Mouse (Mus musculus): ENCODE results near the gene Tph1.

Gene Tph1

GRCm38 (mm10) chr7:46597006-46597405, 75.3 kb downstream of the Tph1 start:
- no peak for DNase-seq
